Mouse (Mus musculus): ENCODE measurements around the gene Ndufaf3. TPM values are rescaled to one million over a fixed set of nuclear protein-coding genes. Genes with fewer than 3 reads are reported as not detected.
"Not testable (repeated sequence)": the region's sequence is repeated elsewhere in the genome, so short reads cannot be mapped to it uniquely, and the experiment has no call there.

Ndufaf3 gene
- 41.2 and 45.6 TPM in 2 replicates for polyA plus RNA-seq (2015; fragmentation: Nextera tagmentation; extraction: Ambion mirVana)

DNA sequence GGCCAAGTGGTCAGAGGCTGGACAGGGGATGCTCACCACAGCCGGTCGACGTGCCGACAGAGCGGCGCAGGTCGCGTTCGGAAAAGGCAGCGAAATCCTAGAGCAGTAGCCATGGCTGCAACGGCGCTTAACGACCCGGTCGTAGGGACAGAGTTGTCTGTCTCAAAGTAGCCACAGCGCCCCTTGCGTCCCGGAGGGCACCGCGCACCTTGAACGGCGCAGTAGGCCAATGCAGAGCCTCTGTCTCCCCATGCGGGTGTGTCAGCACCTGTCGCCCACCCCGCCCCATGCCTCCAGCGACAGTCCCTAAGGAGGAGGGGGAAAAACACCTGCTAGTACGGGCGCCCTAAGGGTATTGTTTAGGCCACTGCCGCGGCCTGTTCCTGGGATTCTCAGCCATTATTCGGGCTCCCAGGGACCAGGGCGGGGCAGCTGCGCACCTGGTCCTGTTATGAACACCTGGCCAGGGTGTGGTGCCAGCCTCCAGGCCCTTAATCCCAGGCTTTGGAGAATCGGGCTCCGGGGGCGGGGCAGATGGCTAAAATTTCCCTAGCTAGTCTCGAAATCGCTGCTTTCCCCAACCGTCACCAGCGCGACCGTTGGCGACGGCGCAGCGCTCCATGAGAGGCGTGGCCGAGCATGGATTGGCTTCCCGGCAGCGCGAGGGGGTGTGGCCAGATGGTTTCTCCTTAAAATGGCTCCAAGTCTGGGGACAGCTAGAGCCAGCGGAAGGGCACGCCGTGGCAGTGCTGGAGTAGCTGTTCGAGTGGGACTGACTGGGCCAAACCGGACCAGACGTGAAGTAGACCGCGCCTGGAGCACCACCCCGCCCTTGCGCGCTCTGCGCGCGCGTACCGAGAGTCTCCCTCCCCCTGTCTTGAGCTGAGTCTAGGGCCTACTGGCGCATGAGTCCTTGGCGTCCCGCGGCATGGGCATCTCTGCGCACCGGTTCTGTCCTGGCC, at the start of gene Ndufaf3:
Gene Ndufaf3, minus strand, starts transcription at position 620 of the 962 bp plus-strand sequence.
- Histone ChIP-seq H3K4me1 (peaks cover 37% of the 10 kb centered on the region), H3K36me3 (peaks cover 52% of the 10 kb centered on the region), H3K4me3 (peak within 1 kb of the TSS; percentile 71), H3K9me3 (no peaks in the 10 kb centered on the region), H3K4me2 (replicated peaks) (peak within 1 kb of the TSS; percentile 99), H3K27me3 (no peaks in the 10 kb centered on the region), H3K27ac (peak within 1 kb of the TSS; percentile 85), H3K9ac (peak within 1 kb of the TSS; percentile 85)
- ATAC-seq (ENCODE audit: low FRiP score, low read depth), result peak; percentile 87
- under 1% methylated on average over 73 of the region's 73 CpGs for WGBS

DNA sequence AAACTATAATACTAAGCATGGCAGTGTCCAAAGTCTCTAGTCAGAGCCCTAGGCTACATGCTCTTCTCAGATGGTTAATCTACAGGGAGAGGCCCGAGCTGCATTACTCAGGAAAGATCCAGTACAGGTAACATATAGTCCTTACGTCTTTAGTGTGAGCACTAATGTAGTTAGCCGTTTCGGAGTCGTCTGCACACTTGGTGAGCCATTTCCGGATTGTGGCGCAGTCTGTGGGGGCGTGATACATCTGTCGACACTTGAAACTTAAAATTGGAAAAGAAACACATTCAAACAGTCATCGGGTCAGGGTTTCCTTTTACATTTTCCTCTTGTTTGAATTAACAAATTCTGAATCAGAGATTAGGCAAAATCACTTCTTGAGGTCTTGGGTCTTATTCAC, 44.3 kb upstream of the Ndufaf3 start:
- peaks cover 93% of the 10 kb centered on the region for H3K36me3 ChIP-seq
- H3K27ac ChIP-seq, result no peak overlapping the region
- WGBS, result 93% methylated on average over 10 of the region's 10 CpGs
- H3K4me3 ChIP-seq, result no peak overlapping the region
- H3K9ac ChIP-seq, result no peak overlapping the region
- H3K9me3 ChIP-seq, result no peaks in the 10 kb centered on the region
- no peaks in the 10 kb centered on the region for H3K4me1 ChIP-seq
- H3K27me3 ChIP-seq, result no peaks in the 10 kb centered on the region
- H3K4me2 ChIP-seq (replicated peaks), result no peak overlapping the region
- ATAC-seq (ENCODE audit: low FRiP score, low read depth), result no peak

DNA sequence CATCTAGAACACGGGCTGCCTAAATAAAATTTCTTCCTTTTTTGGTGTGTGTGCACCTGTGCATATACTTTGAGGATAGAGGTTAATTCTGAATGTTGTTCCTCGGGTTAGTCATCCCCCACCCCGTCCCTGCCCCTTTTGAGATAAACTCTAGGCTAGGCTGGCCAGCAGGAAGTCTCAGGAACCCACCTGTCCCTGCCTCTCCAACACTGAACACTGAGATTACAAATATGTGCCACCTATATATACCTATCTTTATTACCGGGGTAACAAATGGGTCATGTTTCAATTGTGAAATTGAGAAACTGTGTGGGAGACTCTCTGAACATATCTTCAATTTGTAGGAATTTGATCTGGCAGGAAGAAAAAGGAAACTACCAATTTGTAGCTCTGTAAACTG, 41.7 kb upstream of the Ndufaf3 start:
- H3K9me3 ChIP-seq, result no peaks in the 10 kb centered on the region
- no peak for ATAC-seq (ENCODE audit: low FRiP score, low read depth)
- no peak overlapping the region for H3K4me3 ChIP-seq
- H3K27me3 ChIP-seq, result no peaks in the 10 kb centered on the region
- H3K9ac ChIP-seq, result no peak overlapping the region
- H3K4me1 ChIP-seq, result no peaks in the 10 kb centered on the region
- H3K4me2 ChIP-seq (replicated peaks), result no peak overlapping the region
- WGBS, result 92% methylated on average over 4 of the region's 4 CpGs
- H3K27ac ChIP-seq, result no peak overlapping the region
- peaks cover 95% of the 10 kb centered on the region for H3K36me3 ChIP-seq

DNA sequence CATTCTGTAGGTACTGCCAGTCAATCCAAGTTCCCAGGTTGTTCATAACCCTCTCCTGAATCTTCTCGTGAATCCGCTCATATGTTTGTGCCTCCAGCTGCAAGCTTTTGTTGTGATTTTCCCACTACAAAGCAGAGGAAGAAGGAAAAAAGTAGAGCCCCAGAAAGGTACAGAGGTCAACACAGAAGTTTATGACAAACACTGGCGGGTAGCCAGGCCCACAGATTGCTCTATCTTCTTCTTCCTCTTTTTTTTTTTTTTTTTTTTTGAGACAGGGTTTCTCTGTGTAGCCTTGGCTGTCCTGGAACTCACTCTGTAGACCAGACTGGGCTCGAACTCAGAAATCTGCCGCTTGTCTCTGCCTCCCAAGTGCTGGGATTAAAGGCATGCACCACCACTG, 40.7 kb upstream of the Ndufaf3 start:
- WGBS, result 90% methylated on average over 5 of the region's 5 CpGs
- H3K36me3 ChIP-seq, result peaks cover 96% of the 10 kb centered on the region
- H3K9ac ChIP-seq; H3K4me3 ChIP-seq; H3K9me3 ChIP-seq; ATAC-seq (ENCODE audit: low FRiP score, low read depth); H3K27ac ChIP-seq; H3K27me3 ChIP-seq; H3K4me1 ChIP-seq; H3K4me2 ChIP-seq (replicated peaks): not testable (repeated sequence)

DNA sequence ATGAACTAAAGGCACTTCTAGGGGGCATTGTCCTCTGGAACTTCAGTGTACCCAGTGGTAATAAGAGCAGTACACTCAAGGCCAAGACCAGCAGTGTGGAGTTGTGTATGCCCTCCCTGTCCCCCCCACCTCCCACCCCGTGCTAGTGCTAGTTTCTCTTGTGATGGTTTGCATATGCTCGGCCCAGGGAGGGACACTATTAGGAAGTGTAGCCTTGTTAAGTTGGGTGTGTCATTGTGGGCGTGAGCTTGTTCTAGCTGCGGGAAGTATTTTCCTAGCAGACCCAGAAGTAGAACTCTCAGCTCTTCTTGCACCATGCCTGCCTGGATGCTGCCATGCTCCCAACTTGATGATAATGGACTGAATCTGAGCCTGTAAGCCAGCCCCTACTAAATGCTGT, 34.8 kb upstream of the Ndufaf3 start:
- H3K27ac ChIP-seq, result no peak overlapping the region
- no peak for ATAC-seq (ENCODE audit: low FRiP score, low read depth)
- H3K4me3 ChIP-seq, result no peak overlapping the region
- 78% methylated on average over 4 of the region's 4 CpGs for WGBS
- H3K36me3 ChIP-seq, result peaks cover 52% of the 10 kb centered on the region
- H3K27me3 ChIP-seq, result no peaks in the 10 kb centered on the region
- H3K9me3 ChIP-seq, result no peaks in the 10 kb centered on the region
- H3K4me1 ChIP-seq, result 0 out of 2 replicates have a peak, but pooled peaks cover 2% of the 10 kb centered on the region
- H3K9ac ChIP-seq, result no peak overlapping the region
- no peak overlapping the region for H3K4me2 ChIP-seq (replicated peaks)

DNA sequence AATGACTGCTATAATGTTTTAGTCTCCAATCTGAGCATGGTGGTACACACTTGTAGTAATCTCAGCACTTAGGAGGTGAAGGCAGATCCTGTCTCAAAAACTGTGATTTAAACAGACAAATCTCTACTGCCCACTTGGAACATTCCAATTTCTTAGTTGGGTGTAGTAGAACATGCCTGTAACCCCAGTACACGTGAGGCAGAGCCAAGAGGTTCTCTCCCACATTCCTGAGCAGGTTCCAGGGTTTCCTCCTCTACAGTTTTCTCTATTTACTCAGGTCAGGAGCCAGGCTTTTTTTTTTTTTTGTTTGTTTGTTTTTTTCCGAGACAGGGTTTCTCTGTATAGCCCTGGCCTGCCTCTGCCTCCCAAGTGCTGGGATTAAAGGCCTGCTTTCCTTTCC, 32.8 kb upstream of the Ndufaf3 start:
- peaks cover 12% of the 10 kb centered on the region; the same call in 1 of the 2 replicates for H3K4me1 ChIP-seq
- no peak overlapping the region for H3K4me3 ChIP-seq
- no peak overlapping the region for H3K4me2 ChIP-seq (replicated peaks)
- H3K27me3 ChIP-seq, result no peaks in the 10 kb centered on the region
- peaks cover 35% of the 10 kb centered on the region for H3K36me3 ChIP-seq
- ATAC-seq (ENCODE audit: low FRiP score, low read depth), result no peak
- no peaks in the 10 kb centered on the region for H3K9me3 ChIP-seq
- 56% methylated on average over 2 of the region's 2 CpGs for WGBS
- H3K9ac ChIP-seq, result no peak overlapping the region
- no peak overlapping the region for H3K27ac ChIP-seq

DNA sequence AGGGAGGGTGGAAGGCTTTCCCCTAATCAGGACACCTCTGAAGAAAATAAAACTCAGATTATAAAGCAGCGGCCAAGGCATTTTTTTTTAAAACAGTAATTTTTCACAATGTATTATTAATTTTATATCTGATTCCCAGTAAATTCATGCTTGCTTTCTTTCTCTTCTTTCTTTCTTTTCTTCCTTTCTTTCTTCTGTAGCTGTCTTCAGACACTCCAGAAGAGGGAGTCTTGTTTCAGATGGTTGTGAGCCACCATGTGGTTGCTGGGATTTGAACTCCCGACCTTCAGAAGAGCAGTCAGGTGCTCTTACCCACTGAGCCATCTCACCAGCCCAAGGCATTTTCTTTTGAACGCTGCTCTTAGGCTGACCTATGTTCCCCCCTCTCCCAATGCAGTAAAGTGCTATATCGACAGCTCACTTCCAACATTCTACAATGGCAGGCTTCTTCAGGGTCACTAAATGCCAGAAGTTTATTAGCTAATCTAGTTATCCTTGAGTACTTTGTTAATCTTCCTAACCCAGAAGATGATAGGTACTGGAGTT, 31.9 kb upstream of the Ndufaf3 start:
- H3K4me3 ChIP-seq, result no peak overlapping the region
- H3K9ac ChIP-seq, result no peak overlapping the region
- H3K4me1 ChIP-seq, result peaks cover 12% of the 10 kb centered on the region; the same call in 1 of the 2 replicates
- peaks cover 26% of the 10 kb centered on the region for H3K36me3 ChIP-seq
- H3K9me3 ChIP-seq, result no peaks in the 10 kb centered on the region
- H3K4me2 ChIP-seq (replicated peaks), result no peak overlapping the region
- WGBS, result 76% methylated on average over 4 of the region's 4 CpGs
- no peak for ATAC-seq (ENCODE audit: low FRiP score, low read depth)
- no peaks in the 10 kb centered on the region for H3K27me3 ChIP-seq
- H3K27ac ChIP-seq, result no peak overlapping the region

DNA sequence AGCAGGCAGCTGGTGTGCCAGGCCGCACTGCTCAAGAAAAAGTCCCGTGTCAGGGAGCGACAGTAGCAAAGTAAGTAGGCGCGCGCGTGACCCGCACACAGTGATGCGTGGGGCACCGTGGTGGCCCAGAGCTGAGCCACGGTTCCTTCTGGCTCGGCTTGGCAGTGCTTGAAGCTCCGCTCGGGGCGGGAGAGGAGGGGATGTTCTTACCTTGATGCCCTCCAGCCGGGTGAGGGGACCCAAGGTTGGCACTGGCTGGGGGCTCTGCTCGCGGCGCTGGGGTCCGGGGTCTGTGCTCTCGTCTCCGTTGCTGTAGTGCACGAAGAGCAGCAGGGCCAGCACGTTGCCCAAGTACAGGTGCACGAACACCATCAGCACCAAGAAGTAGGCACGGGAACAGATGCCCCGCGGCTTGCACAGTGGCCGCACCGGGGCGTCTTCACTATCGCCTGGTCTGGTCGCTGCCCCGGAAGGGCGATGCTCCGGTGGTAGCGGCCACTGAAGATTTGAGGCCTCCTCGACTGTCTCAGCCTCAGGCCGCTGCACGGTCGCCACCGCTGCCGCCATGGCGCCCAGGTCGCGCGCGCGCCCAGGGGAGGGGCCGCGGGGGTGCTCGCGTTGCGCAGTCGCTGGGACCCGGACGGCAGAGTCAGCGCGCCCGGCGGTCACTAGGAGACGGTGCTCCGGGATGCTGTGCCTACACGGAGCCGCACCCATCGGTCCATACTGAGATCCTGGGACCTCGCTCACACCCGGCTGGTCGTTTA, 29.9 kb upstream of the Ndufaf3 start, which contains the start of gene P4htm:
Gene P4htm, minus strand, starts transcription at position 670 of the 767 bp plus-strand sequence.
- WGBS, result 3% methylated on average over 57 of the region's 69 CpGs
- H3K4me3 ChIP-seq, result peak within 1 kb of the TSS; percentile 69
- peak within 1 kb of the TSS; percentile 74 for H3K9ac ChIP-seq
- H3K36me3 ChIP-seq, result peaks cover 10% of the 10 kb centered on the region
- ATAC-seq (ENCODE audit: low FRiP score, low read depth), result peak; percentile 73
- H3K27me3 ChIP-seq, result no peaks in the 10 kb centered on the region
- peaks cover 12% of the 10 kb centered on the region; the same call in 1 of the 2 replicates for H3K4me1 ChIP-seq
- H3K27ac ChIP-seq, result no peak within 1 kb of the TSS
- peak within 1 kb of the TSS; percentile 90 for H3K4me2 ChIP-seq (replicated peaks)
- H3K9me3 ChIP-seq, result no peaks in the 10 kb centered on the region

DNA sequence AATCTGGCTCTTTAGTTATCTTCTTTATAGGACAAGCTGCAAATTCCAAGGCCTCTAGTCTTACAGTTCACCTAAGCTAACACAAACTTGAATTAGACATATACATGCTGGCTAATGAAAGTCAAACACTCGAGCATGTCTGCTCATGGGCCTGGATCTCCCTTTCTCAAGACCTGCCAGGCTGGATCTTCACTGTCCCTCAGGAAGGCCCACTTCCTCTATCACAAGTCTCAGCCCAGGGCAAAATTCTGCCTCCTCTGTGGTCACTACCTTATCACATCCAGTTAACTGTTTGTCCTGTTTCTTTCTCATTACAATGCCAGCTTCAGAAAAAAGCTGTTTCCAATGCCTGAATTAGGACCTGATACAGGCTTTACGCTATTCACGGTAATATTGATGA, 27.1 kb upstream of the Ndufaf3 start:
- Histone ChIP-seq H3K36me3 (peaks cover 3% of the 10 kb centered on the region; the same call in 1 of the 2 replicates), H3K27me3 (no peaks in the 10 kb centered on the region), H3K4me2 (replicated peaks) (no peak overlapping the region), H3K27ac (no peak overlapping the region), H3K9me3 (no peaks in the 10 kb centered on the region), H3K9ac (no peak overlapping the region), H3K4me3 (no peak overlapping the region), H3K4me1 (peaks cover 12% of the 10 kb centered on the region; the same call in 1 of the 2 replicates)
- WGBS, result 83% methylated on average over 3 of the region's 3 CpGs
- no peak for ATAC-seq (ENCODE audit: low FRiP score, low read depth)

DNA sequence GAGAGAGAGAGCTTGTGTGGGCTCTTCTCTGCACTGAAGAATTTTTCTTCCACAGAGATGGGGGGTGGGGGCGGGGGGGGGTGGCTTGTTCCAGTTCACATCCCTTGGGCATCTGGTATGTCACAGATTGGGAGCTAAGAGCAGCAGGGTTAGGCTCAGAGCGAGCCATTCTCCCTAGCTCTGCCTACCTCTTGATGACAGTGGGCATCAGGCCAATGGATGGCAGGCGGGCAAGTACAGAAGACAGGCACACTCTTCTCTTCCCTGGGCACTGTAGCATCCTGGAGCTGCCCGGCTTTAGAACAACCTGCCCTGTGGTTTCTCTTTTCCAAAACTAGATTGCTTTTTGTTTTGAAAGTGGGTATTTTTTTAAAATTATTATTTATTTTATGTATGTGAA, 24.2 kb upstream of the Ndufaf3 start:
- Histone ChIP-seq H3K9me3 (no peaks in the 10 kb centered on the region), H3K4me3 (no peak overlapping the region), H3K36me3 (peaks cover 3% of the 10 kb centered on the region; the same call in 1 of the 2 replicates), H3K4me1 (peaks cover 33% of the 10 kb centered on the region), H3K9ac (no peak overlapping the region), H3K4me2 (replicated peaks) (no peak overlapping the region), H3K27me3 (no peaks in the 10 kb centered on the region), H3K27ac (no peak overlapping the region)
- no peak for ATAC-seq (ENCODE audit: low FRiP score, low read depth)
- WGBS, result 92% methylated on average over 4 of the region's 4 CpGs

DNA sequence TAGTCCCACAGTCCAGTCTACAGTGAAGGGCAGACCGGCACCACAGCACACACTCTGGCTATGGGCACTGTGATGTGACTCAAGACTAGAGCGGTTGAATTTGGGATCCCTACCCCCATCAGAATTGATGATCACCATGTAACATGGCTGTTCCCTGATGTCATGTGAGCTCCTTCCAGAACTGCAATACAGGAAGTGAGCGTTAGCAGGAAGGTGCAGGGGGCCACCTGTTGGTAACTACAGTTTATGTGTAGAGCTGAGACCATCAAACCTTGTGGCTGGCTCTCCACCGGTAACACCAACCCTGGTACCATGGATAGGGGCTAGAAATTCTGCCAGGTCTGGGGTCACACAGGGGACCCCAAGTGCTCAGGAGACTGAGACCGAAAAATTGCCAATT, 22.0 kb upstream of the Ndufaf3 start:
- WGBS, result 62% methylated on average over 5 of the region's 5 CpGs
- Histone ChIP-seq H3K4me3 (no peak overlapping the region), H3K4me2 (replicated peaks) (no peak overlapping the region), H3K27me3 (no peaks in the 10 kb centered on the region), H3K9me3 (no peaks in the 10 kb centered on the region), H3K9ac (no peak overlapping the region), H3K27ac (no peak overlapping the region; the same call in 1 of the 2 replicates), H3K36me3 (peaks cover 3% of the 10 kb centered on the region; the same call in 1 of the 2 replicates), H3K4me1 (peaks cover 28% of the 10 kb centered on the region)
- ATAC-seq (ENCODE audit: low FRiP score, low read depth), result no peak

Data from limb, embryonic 13.5 days (tissue).